Mouse (Mus musculus) ES-Bruce4 (cell line): ENCODE measurements around the gene Tmem132d. TPM values are rescaled to one million over a fixed set of nuclear protein-coding genes. Genes with fewer than 3 reads are reported as not detected.

Source experiments
- H3K27ac ChIP-seq: 2 replicates; pipeline ENCODE4 v1.5.1; 2012; ENCODE audit warnings: low read length, inconsistent platforms; ENCODE audit not compliant: insufficient read depth
- H3K27me3 ChIP-seq: 2 replicates; pipeline ENCODE4 v1.6.1; 2012; ENCODE audit warnings: mild to moderate bottlenecking, low read length, inconsistent platforms; ENCODE audit not compliant: control insufficient read depth, poor library complexity, insufficient read depth, severe bottlenecking
- H3K36me3 ChIP-seq: 2 replicates; pipeline ENCODE4 v1.6.1; 2012; ENCODE audit warnings: inconsistent platforms, mild to moderate bottlenecking, low read length, moderate library complexity; ENCODE audit not compliant: control insufficient read depth, poor library complexity, insufficient read depth, severe bottlenecking
- H3K4me1 ChIP-seq: one replicate; pipeline ENCODE4 v1.8.1; 2011; ENCODE audit warnings: low read length; ENCODE audit not compliant: control insufficient read depth, insufficient read depth
- H3K4me3 ChIP-seq: 2 replicates; pipeline ENCODE4 v1.5.1; 2011; ENCODE audit warnings: low read depth, mild to moderate bottlenecking, low read length
- H3K9ac ChIP-seq: 2 replicates; pipeline ENCODE4 v1.6.1; 2012; ENCODE audit warnings: low read depth, mild to moderate bottlenecking, inconsistent platforms; ENCODE audit not compliant: poor library complexity, severe bottlenecking
- H3K9me3 ChIP-seq: replicated peaks from 2 replicates; pipeline ENCODE4 v1.6.1; 2012; ENCODE audit warnings: mild to moderate bottlenecking, low read length, inconsistent platforms; ENCODE audit not compliant: control insufficient read depth, poor library complexity, insufficient read depth, severe bottlenecking
- CTCF ChIP-seq: IDR thresholded peaks from one replicate; pipeline ENCODE4 v1.8.1; 2011; ENCODE audit warnings: low read depth, low read length
- EP300 ChIP-seq: IDR thresholded peaks from 2 replicates; pipeline ENCODE4 v1.6.1; 2011; ENCODE audit warnings: low read depth, low read length; ENCODE audit not compliant: insufficient read depth
- POLR2A ChIP-seq: IDR thresholded peaks from one replicate; pipeline ENCODE4 v1.8.1; 2011; ENCODE audit warnings: low read length; ENCODE audit not compliant: insufficient read depth
- polyA plus RNA-seq: library from polyadenylated mRNA; stranded (reverse); fragments of >200 nt; gene quantifications from 2 replicates; pipeline ENCODE4 v1.2.4, GENCODE M21; 2011; ENCODE audit warnings: low read depth; ENCODE audit not compliant: missing spikeins, insufficient read depth, insufficient read length

The Tmem132d gene
- polyA plus RNA-seq, 1 experiment = 0.19 TPM

GRCm38 (mm10) chr5:128424636-128425035, 8.2 kb downstream of the Tmem132d start:
- no peak overlapping the region for H3K4me3 ChIP-seq
- no peak overlapping the region for H3K9ac ChIP-seq
- no peaks in the 10 kb centered on the region for H3K27me3 ChIP-seq
- no peaks in the 10 kb centered on the region for H3K36me3 ChIP-seq
- no peak for TF ChIP-seq EP300
- no peak for TF ChIP-seq CTCF
- no peaks in the 10 kb centered on the region for H3K4me1 ChIP-seq
- H3K9me3 ChIP-seq = peaks cover 4% of the 10 kb centered on the region; the same call in 1 of the 2 replicates
- H3K27ac ChIP-seq = no peak overlapping the region

GRCm38 (mm10) chr5:128424213-128424612, 8.7 kb downstream of the Tmem132d start:
- Histone ChIP-seq H3K4me3 (no peak overlapping the region), H3K27ac (no peak overlapping the region), H3K9ac (no peak overlapping the region), H3K9me3 (peaks cover 4% of the 10 kb centered on the region; the same call in 1 of the 2 replicates), H3K4me1 (no peaks in the 10 kb centered on the region), H3K27me3 (no peaks in the 10 kb centered on the region), H3K36me3 (no peaks in the 10 kb centered on the region)
- TF ChIP-seq EP300 (no peak), POLR2A (no peak), CTCF (no peak)

- no peaks in the 10 kb centered on the region for H3K4me1 ChIP-seq
- TF ChIP-seq CTCF (no peak), POLR2A (no peak), EP300 (no peak)
- H3K9me3 ChIP-seq = peaks cover 4% of the 10 kb centered on the region; the same call in 1 of the 2 replicates
- no peak overlapping the region for H3K4me3 ChIP-seq
- no peaks in the 10 kb centered on the region for H3K36me3 ChIP-seq
- no peak overlapping the region for H3K9ac ChIP-seq
- H3K27me3 ChIP-seq = no peaks in the 10 kb centered on the region
- H3K27ac ChIP-seq = no peak overlapping the region
These were observed 10.8 kb downstream of the Tmem132d start for GRCm38 (mm10) chr5:128422090-128422489.

GRCm38 (mm10) chr5:128418149-128418710, 14.6 kb downstream of the Tmem132d start:
- no peaks in the 10 kb centered on the region for H3K36me3 ChIP-seq
- H3K4me1 ChIP-seq = no peaks in the 10 kb centered on the region
- peaks cover 4% of the 10 kb centered on the region; the same call in 1 of the 2 replicates for H3K9me3 ChIP-seq
- no peak for TF ChIP-seq EP300
- no peak for TF ChIP-seq POLR2A
- no peak for TF ChIP-seq CTCF
- no peak overlapping the region for H3K27ac ChIP-seq
- H3K9ac ChIP-seq = no peak overlapping the region
- H3K4me3 ChIP-seq = no peak overlapping the region
- H3K27me3 ChIP-seq = no peaks in the 10 kb centered on the region

- no peaks in the 10 kb centered on the region for H3K27me3 ChIP-seq
- H3K9ac ChIP-seq = no peak overlapping the region
- H3K27ac ChIP-seq = no peak overlapping the region
- no peaks in the 10 kb centered on the region for H3K4me1 ChIP-seq
- no peaks in the 10 kb centered on the region for H3K36me3 ChIP-seq
- TF ChIP-seq EP300 = no peak
- H3K9me3 ChIP-seq = no peaks in the 10 kb centered on the region
- no peak overlapping the region for H3K4me3 ChIP-seq
These were observed 18.8 kb downstream of the Tmem132d start for GRCm38 (mm10) chr5:128414056-128414455.

- Histone ChIP-seq H3K27ac (no peak overlapping the region), H3K36me3 (no peaks in the 10 kb centered on the region), H3K27me3 (no peaks in the 10 kb centered on the region), H3K4me1 (no peaks in the 10 kb centered on the region), H3K9me3 (no peaks in the 10 kb centered on the region), H3K9ac (no peak overlapping the region), H3K4me3 (no peak overlapping the region)
- TF ChIP-seq EP300 (no peak), POLR2A (no peak), CTCF (no peak)
These were observed 20.6 kb downstream of the Tmem132d start for GRCm38 (mm10) chr5:128412306-128412705.
